Mouse (Mus musculus): ENCODE data around the gene Plekhg6. TPM values are rescaled to one million over a fixed set of nuclear protein-coding genes. Genes with fewer than 3 reads are reported as not detected.

Plekhg6 gene
- total RNA-seq, 2 experiments from 2014 or later = 0.14 to 0.24 TPM

DNA sequence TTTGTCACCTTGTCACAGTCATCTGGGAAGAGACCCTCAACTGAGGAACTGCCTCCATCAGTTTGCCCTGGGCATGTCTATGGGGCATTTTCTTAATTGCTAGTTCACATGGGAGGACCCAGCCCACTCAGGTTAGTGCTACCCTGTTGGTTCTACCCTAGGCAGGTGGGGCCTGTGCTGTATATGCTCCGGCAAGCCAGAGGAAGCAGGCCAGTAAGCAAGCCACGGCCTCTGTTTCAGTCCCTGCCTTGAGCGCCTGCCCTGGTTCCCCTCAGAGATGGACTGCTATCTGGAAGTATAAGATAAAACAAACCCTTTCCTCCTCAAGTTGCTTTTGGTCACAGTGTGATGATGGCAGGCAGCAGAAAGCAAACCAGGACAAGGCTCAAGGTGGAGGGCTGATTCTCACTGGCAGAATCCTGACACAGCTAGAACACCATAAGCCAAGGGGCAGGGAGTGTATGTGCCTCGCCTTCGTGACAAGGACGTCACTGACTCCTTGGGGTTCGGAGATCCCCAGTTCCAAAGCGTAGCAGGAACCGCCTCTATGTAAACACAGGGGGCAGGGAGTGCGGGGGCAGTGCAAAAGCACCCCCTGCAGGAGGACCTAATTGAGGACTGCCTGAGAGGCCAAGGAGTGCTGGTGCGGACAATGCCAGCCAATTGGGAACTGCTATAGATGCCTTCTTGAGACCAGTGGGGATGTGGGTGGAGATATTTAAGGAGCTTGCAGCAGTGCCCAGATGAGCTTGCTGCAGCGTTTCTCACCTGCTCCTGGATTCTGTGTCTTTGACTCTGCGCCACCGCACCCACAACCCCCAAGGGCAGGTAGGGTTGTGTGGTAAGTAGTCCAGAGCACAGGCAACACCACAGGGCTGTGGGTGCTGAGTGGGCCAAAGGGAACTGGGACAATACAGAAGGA, 25.1 kb upstream of the Plekhg6 start:
- intact Hi-C loops (cut with DNase I) = no loop called here
- DNase-seq (ENCODE audit: extremely low spot score in 1 of 2, low spot score in 2 of 2) = no peak

GRCm38 (mm10) chr6:125389853-125390252, 9.3 kb upstream of the Plekhg6 start:
- DNase-seq (ENCODE audit: extremely low spot score in 1 of 2, low spot score in 2 of 2) = no peak

GRCm38 (mm10) chr6:125386080-125386479, 5.5 kb upstream of the Plekhg6 start:
- DNase-seq (ENCODE audit: extremely low spot score in 1 of 2, low spot score in 2 of 2) = no peak
- intact Hi-C loops (cut with DNase I) = no loop called here

More at GRCm38 (mm10) chr6:125389853-125390252, 9.3 kb upstream of the Plekhg6 start:
- intact Hi-C loops (cut with DNase I) = no loop called here

DNA sequence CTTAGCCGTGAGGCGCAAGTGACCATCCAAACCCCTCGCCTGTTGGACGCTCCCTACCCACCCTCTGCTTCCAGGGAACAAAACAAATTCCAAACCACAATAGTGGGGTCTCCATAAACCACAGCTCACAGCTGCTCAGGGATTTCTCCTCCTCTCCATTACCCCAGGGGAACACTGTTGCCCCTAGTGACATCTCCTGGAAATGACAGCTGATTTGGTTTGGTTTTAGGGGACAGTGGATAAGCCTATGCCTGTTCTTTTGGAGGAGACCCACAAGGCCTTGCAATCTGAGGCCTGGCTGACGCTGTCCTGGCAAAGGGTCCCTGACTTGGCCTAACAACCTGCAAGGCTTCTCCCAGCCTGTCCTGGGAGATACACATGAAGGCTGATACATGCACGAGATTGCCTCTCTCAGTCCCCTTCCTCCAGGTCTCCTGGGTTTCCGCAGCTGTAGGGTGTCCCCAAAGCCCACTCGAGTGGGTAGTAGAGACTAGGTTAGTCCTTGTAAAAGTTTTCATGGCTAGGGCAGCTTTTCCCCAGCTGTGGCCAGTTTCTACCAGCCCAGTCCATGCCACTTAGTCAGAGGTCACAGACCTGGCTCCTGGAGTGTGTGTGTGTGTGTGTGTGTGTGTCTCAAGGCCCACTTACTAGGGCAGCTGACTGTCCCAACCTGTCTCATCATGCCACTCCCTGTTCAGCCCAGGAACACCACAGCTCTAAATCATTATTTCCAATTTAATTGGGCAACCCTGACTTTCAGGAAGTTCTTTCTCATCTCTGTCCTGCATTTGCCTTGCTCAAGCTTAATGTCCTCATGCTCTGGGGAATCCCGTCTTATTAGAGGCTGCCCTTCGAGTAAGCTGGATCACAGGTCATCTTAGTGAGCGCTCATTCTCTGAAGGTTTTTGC, 4.7 kb upstream of the Plekhg6 start:
- no peak for DNase-seq (ENCODE audit: extremely low spot score in 1 of 2, low spot score in 2 of 2)
- intact Hi-C loops (cut with DNase I) = no loop called here

GRCm38 (mm10) chr6:125382024-125382423, 1.4 kb upstream of the Plekhg6 start:
- DNase-seq (ENCODE audit: extremely low spot score in 1 of 2, low spot score in 2 of 2) = no peak
- intact Hi-C loops (cut with DNase I) = no loop called here

DNA sequence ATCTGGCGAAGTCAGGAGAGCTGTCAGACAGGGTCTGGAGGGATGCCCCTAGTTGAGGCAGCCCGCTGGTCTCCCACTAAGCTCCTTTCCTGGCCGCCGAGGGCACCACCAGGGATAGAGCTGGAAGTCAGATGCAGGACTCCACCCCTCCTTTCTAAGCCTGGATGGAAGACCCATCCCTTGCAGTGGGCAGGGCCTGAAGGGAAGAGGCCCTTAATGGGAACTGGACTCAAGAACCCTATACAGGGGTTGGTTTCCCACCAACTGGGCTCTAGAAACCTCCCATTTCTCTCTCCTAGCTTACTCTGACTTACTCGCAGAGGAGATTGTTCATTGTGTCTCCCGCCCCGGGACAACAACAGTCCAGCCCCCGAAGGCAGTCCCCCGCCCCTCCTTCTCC, 812 bp downstream of the Plekhg6 start:
- DNase-seq (ENCODE audit: extremely low spot score in 1 of 2, low spot score in 2 of 2) = no peak
- intact Hi-C loops (cut with DNase I) = no loop called here

GRCm38 (mm10) chr6:125378621-125379020, 2.0 kb downstream of the Plekhg6 start:
- DNase-seq (ENCODE audit: extremely low spot score in 1 of 2, low spot score in 2 of 2) = no peak
- intact Hi-C loops (cut with DNase I) = no loop called here

DNA sequence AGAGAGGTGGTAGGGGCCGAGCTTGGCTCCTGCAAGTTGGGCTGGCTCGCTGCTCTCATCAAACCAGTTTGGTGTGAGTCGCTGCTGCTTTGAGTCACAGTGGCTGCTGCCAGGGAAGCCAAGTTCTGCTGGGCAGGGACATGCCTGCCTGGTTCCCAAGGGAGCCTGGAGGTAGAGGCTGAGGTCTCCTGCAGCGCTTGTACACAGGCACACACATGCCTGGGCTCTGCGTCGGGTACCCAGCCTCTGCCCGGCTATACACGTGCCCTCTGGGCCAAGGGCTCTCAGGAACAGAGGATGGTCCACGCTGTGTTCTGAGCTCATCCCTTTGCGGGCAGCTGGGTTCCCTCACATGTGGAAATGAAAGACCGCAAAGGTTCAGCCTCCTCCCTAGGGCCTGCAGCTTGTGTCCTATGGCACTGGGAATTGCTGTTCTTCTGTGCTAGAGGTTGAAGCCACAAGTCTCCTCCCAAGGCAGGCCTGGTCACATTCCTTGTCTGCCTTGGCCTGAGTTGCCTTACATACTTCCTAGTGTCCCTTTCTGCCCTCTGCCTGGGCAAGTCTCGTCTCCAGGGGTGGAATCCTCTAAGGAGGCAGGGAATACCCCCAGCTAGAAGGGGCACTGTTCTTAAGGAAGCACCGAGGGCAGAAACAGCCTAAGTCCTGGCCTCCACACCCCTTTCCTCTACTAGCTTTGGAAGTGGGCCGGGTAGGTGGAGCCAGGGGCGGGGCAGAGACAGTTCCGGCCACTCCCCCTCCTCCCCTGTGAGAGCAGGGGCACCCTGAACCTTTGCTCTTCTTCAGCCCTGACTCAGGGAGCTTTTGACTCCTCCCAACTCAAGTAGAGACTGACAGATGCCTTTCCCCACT, 2.8 kb downstream of the Plekhg6 start:
- intact Hi-C loops (cut with DNase I) = no loop called here
- DNase-seq (ENCODE audit: extremely low spot score in 1 of 2, low spot score in 2 of 2) = peak in 1 of 2 experiments; percentile 68

DNA sequence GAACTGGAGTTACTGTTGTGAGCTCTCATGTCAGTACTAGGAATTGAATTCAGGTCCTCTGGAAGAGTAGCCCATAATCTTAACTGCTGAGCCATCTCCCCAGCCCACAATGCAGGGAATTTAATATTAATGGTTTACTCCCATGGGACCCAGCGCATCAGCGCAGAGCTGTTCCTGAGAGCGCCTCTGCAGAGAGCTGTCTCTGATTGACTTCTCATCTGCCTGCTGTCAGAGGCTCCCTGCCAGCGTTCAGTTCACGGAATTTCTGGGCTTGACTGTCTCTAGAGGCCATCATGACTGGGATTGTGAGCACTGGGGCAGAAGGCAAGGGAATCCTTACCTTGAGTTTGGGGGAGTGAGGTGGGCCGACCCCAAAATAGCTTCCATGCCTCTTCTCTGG, 3.6 kb downstream of the Plekhg6 start:
- intact Hi-C loops (cut with DNase I) = no loop called here
- DNase-seq (ENCODE audit: extremely low spot score in 1 of 2, low spot score in 2 of 2) = no peak

DNA sequence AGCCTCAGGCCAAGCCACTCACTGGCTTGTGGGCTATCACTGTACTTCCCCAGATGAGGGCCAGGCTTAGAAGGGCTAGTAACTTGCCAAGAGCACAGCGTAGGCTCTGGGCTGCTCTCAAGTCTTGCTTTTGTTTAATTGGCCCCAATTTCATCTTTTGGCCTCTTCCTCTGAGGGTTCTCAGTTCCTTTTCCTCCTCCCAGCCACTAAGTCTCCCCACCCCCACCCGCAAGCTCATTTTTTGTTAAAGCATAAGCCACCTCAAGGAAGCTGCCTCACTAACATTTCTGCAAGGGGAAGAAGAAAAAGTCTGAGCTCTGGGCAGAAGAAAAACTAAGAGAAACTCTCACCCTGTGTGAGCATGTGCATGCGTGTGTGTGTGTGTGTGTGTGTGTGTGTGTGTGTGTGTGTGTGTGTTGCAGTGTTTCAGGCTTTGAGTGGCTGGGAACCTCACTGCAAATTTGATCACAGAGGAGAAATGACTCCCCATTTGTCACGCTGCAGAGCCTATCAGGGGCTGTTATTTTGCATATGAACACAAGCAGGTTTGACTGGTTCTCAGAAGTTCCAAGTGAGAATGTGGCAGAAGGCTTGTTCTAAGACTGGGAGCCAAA, 12.7 kb downstream of the Plekhg6 start:
- no peak for DNase-seq (ENCODE audit: extremely low spot score in 1 of 2, low spot score in 2 of 2)
- intact Hi-C loops (cut with DNase I) = no loop called here

- intact Hi-C loops (cut with DNase I) = no loop called here
- DNase-seq (ENCODE audit: extremely low spot score in 1 of 2, low spot score in 2 of 2) = no peak
Observed at GRCm38 (mm10) chr6:125366133-125366532, 14.5 kb downstream of the Plekhg6 start.

DNA sequence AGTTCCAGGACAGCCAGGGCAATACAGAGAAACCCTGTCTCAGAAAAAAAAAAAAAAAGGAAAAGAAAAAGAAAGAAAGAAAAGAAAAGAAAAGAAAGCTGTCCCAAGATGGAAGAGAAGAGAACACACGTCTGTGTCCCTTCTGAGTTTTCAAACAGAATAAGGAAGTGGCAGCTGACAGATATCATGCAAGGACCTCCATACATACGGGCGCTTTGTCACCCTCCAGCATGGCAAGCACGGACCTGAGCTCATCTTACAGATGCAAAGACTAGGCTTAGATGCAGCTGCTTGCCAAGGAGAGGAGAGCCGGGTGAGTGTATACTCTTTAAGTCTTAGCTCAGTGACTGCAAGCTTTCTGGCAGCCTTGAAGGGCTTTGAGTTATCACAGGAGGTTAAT, 15.1 kb downstream of the Plekhg6 start:
- no peak for DNase-seq (ENCODE audit: extremely low spot score in 1 of 2, low spot score in 2 of 2)
- intact Hi-C loops (cut with DNase I) = no loop called here

DNA sequence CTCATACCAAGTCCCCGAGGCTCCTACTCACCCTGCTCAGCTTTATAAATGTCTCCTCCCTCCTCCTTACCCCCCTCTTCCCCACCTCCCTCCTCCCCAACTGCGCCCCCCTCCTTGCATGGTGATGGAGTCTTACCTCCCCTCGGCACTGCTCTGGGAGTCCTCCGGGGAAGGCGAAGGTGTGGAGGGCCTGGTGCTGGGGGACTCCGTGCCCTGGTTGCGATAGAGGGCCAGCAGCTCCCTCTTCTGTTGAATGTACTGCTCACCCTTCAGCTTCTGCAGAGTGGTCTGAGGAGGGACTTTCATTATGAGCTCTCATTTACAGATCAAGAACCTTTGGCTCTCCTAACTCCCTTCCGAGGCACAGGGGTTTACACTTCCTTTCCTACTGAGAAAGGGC, 16.1 kb downstream of the Plekhg6 start:
- intact Hi-C loops (cut with DNase I) = no loop called here
- DNase-seq (ENCODE audit: extremely low spot score in 1 of 2, low spot score in 2 of 2) = no peak

DNA sequence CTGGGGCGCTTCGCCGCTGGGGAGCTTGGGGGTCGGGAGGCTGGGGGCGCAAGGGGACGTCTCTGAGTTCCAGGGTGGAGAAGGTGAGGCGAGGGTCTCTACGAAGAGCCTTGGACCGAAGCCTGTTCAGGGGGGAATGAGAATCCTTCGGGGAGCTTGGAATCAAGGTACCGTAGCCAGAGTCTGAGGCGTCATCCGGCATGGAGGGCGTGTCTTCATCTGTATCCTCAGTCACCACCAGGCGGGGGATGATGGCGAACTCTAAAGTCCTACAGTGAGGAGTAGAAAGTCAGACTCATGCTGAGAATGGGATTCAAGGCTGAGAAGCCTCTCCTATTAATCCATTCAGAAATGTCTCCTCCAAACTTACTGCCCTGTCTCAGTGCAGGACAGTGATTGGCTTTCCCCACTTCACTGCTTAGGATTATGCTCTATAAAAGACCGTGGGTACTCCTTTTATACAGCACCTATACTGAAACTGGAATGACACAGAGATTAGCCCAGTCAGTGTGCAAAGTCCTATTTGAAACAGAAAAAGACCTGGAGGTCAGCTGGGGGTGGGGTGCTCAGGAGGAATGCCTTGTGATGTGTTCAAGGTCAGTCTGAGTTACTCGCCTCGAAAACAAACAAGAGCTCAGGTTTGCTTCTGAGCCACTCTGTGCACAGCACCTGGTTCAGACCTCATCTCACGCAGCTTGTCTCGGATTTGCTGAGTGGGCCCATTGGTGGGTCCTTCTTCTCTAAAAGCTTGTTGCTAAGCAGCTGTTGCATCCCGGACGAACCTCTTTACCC, 16.9 kb downstream of the Plekhg6 start:
- no peak for DNase-seq (ENCODE audit: extremely low spot score in 1 of 2, low spot score in 2 of 2)
- intact Hi-C loops (cut with DNase I) = no loop called here

- DNase-seq (ENCODE audit: extremely low spot score in 1 of 2, low spot score in 2 of 2) = no peak
- intact Hi-C loops (cut with DNase I) = no loop called here
Observed at GRCm38 (mm10) chr6:125363021-125363420, 17.6 kb downstream of the Plekhg6 start.

GRCm38 (mm10) chr6:125361467-125362291, 18.9 kb downstream of the Plekhg6 start:
- DNase-seq (ENCODE audit: extremely low spot score in 1 of 2, low spot score in 2 of 2) = peak; percentile 34 to 78
- intact Hi-C loops (cut with DNase I) = no loop called here

GRCm38 (mm10) chr6:125360846-125361245, 19.7 kb downstream of the Plekhg6 start:
- no peak for DNase-seq (ENCODE audit: extremely low spot score in 1 of 2, low spot score in 2 of 2)
- intact Hi-C loops (cut with DNase I) = no loop called here
